Mouse (Mus musculus): ENCODE results near the gene Smim7. TPM values are rescaled to one million over a fixed set of nuclear protein-coding genes. Genes with fewer than 3 reads are reported as not detected.

Smim7 gene
- 100 to 1,000 TPM in 1 of 2 experiments, 10 to 100 TPM in 1; 99.1 to 125 TPM for total RNA-seq (2023)

GRCm38 (mm10) chr8:72570633-72571610 is at the start of gene Smim7:
TSS of gene Smim7 (minus strand) at chr8:72571088.

DNA sequence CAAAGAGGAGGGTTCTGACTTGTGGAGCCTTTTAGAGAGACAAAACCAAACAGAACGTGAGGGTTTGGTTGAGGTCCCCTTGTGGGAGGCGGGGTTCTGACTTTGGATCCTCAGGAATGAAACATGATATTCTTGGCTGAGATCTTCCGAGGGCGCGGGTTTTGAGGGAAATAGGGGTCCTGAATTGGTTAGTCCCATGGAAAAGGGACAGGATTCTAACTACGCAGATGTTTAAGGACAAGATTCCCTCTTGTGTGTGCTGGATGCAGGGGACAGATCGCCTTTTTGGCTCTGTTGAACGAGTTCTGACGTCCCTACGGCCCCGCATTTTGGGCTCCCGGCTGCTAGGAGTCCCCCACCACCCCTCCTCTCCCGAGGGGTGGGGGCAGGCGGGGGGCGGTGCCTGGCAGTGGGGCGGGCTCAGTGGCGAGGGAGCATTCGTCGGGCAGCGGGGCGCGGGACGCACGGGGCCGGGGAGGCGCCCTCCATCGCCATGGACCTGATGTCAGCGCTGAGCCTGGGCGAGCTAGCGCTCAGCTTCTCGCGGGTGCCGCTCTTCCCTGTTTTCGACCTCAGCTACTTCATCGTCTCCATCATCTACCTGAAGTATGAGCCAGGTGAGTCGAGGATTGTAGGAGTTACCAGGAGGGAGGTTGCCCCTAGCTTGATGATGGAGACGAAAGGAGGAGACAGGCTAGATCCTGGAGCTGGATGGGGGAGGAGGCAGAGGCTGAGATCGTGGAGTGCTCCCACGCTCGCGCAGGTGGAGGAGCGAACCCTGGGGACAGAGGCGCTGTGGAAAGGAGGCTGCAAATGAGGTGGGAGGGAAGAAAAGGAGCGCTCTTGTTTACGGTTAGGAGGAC is 954 bp upstream of the Smim7 start, which contains the start of gene Tmem38a:
TSS of gene Tmem38a (plus strand) at position 445 of the 863 bp plus-strand sequence.

DNA sequence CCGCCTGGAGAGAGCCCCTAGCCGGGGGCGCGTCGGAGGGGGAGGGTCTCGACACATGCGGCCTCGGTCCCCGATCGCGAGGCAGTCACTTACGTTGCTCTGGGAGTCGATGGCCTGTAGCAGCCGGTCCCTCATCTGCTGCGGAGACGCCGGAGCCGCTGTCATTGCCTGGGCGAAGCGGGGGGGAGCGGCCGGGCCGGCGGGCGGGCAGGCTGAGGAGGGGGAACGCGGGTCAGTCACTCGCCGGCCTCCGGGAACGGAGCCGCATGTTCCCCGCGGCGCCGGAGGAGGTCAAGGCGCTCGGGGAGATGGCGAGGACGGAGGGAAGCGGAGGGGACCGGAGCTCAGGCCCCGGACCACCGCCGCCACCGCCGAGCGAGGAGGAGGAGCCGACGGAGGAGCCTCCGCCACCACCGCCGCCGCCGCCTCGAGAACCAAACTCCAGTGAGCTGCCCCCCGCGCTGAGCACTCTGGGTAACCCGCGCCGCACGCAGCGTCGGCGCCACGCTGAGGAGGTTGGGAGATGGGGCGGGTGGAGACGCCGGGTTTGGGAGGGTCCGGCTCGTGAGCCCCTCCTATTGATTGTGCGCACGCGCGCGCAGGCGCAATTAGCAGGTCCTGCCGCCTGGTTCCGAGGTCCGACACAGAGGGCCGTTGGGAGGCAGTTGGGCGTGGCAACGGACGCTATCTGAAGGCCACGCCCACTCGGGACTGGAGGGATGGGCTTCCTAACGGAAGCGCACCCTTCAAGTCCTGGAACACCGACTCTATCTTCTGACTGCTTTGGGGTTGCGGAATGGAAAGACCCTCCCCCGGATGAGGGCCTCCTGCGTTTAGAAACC is 22.9 kb downstream of the Smim7 start, which contains the start of gene Med26:
TSS of gene Med26 (minus strand) at position 469 of the 842 bp plus-strand sequence.

Other genes with a start within 250 kb of the Smim7 start
- 100 to 1,000 TPM; 106 to 110 TPM for gene Eps15l1, start 149.6 kb downstream of the Smim7 start, total RNA-seq (2023)
- gene Calr3, start 127.2 kb downstream of the Smim7 start, total RNA-seq (2023), result under 1 TPM; 0.33 to 0.52 TPM
- gene 1700030K09Rik, start 127.2 kb downstream of the Smim7 start, total RNA-seq (2023), result 1 to 10 TPM; 5.7 to 6.7 TPM
- 100 to 1,000 TPM; 114 to 129 TPM for gene Cherp, start 95.9 kb downstream of the Smim7 start, total RNA-seq (2023)
- gene Slc35e1, start 78.5 kb downstream of the Smim7 start, total RNA-seq (2023), result 10 to 100 TPM; 64.2 to 69.5 TPM
- gene Med26, start 22.8 kb downstream of the Smim7 start, total RNA-seq (2023), result 10 to 100 TPM; 17.8 to 18.6 TPM
- gene Tmem38a, start 967 bp upstream of the Smim7 start, total RNA-seq (2023), result 1 to 10 TPM; 2.6 to 3.1 TPM
- under 1 TPM; 0.17 to 0.62 TPM for gene Nwd1, start 75.6 kb upstream of the Smim7 start, total RNA-seq (2023)
- gene Sin3b, start 152.2 kb upstream of the Smim7 start, total RNA-seq (2023), result 100 to 1,000 TPM; 134 to 149 TPM
- gene F2rl3, start 190.8 kb upstream of the Smim7 start, total RNA-seq (2023), result 1 to 10 TPM; 6.8 to 9.3 TPM